Mouse (Mus musculus): ENCODE data around the gene B3gnt9. TPM values are rescaled to one million over a fixed set of nuclear protein-coding genes. Genes with fewer than 3 reads are reported as not detected.
A peak's percentile ranks its signal among the peaks of the same experiment; 100 is the strongest.

The B3gnt9 gene
- polyA plus RNA-seq, 1 experiment = 0.67 TPM

- TF ChIP-seq POLR2A (IDR thresholded peaks at IDR 0.05; ENCODE audit: insufficient read depth, low read length) (no peak), EP300 (IDR thresholded peaks at IDR 0.05; ENCODE audit: insufficient read depth, low read depth, low read length) (0 out of 2 replicates have a peak, but pooled peaks have one; percentile 5)
- Histone ChIP-seq H3K27ac (ENCODE audit: insufficient read depth, low read length) (peak overlapping the region; percentile 98), H3K27me3 (ENCODE audit: control insufficient read depth, insufficient read depth, low read length, poor library complexity, severe bottlenecking) (no peaks in the 10 kb centered on the region), H3K9ac (ENCODE audit: low read depth, poor library complexity, severe bottlenecking) (peak overlapping the region; percentile 75; the same call in 1 of the 2 replicates), H3K4me3 (ENCODE audit: low read depth, low read length) (no peak overlapping the region), H3K36me3 (ENCODE audit: control insufficient read depth, insufficient read depth, low read length, poor library complexity, severe bottlenecking) (peaks cover 38% of the 10 kb centered on the region), H3K4me1 (ENCODE audit: control insufficient read depth, insufficient read depth, low read length) (peaks cover 9% of the 10 kb centered on the region), H3K9me3 (replicated peaks; ENCODE audit: control insufficient read depth, insufficient read depth, low read length, poor library complexity, severe bottlenecking) (no peaks in the 10 kb centered on the region)
Measured at GRCm38 (mm10) chr8:105231503-105232320, 23.2 kb downstream of the B3gnt9 start.

DNA sequence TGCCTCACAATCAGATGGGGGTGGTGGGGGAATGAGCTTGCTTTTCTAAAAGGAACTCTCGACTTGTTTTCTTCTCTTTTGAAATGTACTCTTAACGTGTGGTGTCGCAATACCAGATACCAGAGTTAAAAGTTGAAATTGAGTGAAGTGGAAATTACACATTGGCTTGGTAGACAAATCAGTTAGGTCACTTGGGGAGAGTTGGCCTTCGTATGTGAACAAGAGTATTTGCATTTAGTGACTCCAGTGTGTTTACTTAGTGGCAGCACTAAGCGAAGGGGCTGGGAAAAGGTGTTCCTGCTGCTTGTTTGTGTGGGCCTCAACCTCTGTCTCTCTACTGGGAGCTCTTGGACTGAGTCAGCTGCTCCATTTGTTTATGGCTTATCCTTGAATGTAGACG is 29.0 kb downstream of the B3gnt9 start:
- no peaks in the 10 kb centered on the region for H3K9me3 ChIP-seq (replicated peaks; ENCODE audit: control insufficient read depth, insufficient read depth, low read length, poor library complexity, severe bottlenecking)
- peak overlapping the region; percentile 78 for H3K4me3 ChIP-seq (ENCODE audit: low read depth, low read length)
- TF ChIP-seq EP300 (IDR thresholded peaks at IDR 0.05; ENCODE audit: insufficient read depth, low read depth, low read length) (no peak), POLR2A (IDR thresholded peaks at IDR 0.05; ENCODE audit: insufficient read depth, low read length) (no peak), CTCF (IDR thresholded peaks at IDR 0.05; ENCODE audit: low read depth, low read length) (no peak)
- no peak overlapping the region for H3K27ac ChIP-seq (ENCODE audit: insufficient read depth, low read length)
- peaks cover 2% of the 10 kb centered on the region for H3K4me1 ChIP-seq (ENCODE audit: control insufficient read depth, insufficient read depth, low read length)
- peaks cover 7% of the 10 kb centered on the region; the same call in 1 of the 2 replicates for H3K36me3 ChIP-seq (ENCODE audit: control insufficient read depth, insufficient read depth, low read length, poor library complexity, severe bottlenecking)
- no peaks in the 10 kb centered on the region for H3K27me3 ChIP-seq (ENCODE audit: control insufficient read depth, insufficient read depth, low read length, poor library complexity, severe bottlenecking)
- H3K9ac ChIP-seq (ENCODE audit: low read depth, poor library complexity, severe bottlenecking) = peak overlapping the region; percentile 89

DNA sequence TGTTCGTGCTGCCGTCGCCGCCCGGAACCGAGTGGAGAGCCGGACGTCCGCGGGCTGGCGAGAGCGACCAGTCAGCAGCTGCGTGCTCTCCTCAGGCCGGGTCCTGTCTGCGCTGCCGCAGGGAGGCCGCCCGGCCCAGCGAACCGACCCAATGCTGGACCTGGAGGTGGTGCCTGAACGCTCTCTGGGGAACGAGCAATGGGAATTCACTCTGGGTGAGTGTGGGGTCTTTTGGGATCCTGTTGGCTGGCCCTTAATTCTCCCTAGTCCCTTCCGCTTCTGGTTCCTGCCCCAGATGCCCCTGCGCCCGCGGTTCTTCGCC is 29.7 kb downstream of the B3gnt9 start:
- TF ChIP-seq EP300 (IDR thresholded peaks at IDR 0.05; ENCODE audit: insufficient read depth, low read depth, low read length) (no peak), POLR2A (IDR thresholded peaks at IDR 0.05; ENCODE audit: insufficient read depth, low read length) (no peak), CTCF (IDR thresholded peaks at IDR 0.05; ENCODE audit: low read depth, low read length) (no peak)
- Histone ChIP-seq H3K4me3 (ENCODE audit: low read depth, low read length) (peak overlapping the region; percentile 78), H3K36me3 (ENCODE audit: control insufficient read depth, insufficient read depth, low read length, poor library complexity, severe bottlenecking) (peaks cover 4% of the 10 kb centered on the region; the same call in 1 of the 2 replicates), H3K9ac (ENCODE audit: low read depth, poor library complexity, severe bottlenecking) (peak overlapping the region; percentile 89), H3K27me3 (ENCODE audit: control insufficient read depth, insufficient read depth, low read length, poor library complexity, severe bottlenecking) (no peaks in the 10 kb centered on the region), H3K9me3 (replicated peaks; ENCODE audit: control insufficient read depth, insufficient read depth, low read length, poor library complexity, severe bottlenecking) (no peaks in the 10 kb centered on the region), H3K4me1 (ENCODE audit: control insufficient read depth, insufficient read depth, low read length) (peaks cover 2% of the 10 kb centered on the region), H3K27ac (ENCODE audit: insufficient read depth, low read length) (peak overlapping the region; percentile 35; the same call in 1 of the 2 replicates)

DNA sequence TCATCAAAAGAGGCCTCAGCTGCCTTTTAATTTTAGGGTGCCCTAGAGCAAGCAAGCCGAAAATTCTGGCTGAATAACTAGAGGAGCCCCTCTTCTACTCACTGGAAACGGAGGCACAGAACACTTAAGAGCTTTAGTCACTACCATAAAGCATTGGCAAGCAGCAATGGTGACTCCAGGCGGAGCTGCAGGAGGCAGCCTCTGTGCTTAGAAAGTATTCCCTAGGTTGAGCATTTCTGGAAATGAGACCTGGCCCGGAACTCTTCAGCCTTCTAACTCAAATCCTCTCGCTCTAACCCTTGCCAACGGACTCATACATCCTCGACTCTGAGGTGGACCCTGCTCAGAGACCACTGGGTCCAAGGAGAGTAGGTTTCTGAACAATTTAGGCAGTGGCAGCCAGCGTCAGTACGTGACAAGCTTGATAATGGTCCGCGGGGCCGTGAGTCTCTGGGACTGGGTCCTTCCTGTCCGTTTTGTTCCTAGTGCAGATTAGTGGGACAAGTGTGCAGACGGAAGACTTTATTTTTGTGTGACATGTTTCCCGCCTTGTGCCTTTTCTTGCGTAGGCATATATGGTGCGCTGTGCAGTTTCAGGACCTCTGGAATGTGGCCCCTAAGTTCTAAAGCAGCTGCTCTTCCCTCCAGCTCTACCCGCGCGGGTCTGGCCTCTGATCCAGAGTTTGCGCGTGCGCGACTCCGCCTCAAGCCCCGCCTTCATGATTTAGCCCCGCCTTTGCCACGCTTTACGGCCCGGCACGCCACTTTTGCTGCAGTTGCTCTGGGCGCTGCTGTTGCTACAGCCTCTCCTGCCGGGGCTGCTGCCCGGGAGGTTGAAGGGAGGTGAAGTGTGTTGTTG is 30.3 kb downstream of the B3gnt9 start, which contains the start of gene D230025D16Rik:
Gene D230025D16Rik (plus strand): TSS at position 733 of the 859 bp plus-strand sequence.
- Histone ChIP-seq H3K9me3 (replicated peaks; ENCODE audit: control insufficient read depth, insufficient read depth, low read length, poor library complexity, severe bottlenecking) (no peaks in the 10 kb centered on the region), H3K27me3 (ENCODE audit: control insufficient read depth, insufficient read depth, low read length, poor library complexity, severe bottlenecking) (no peaks in the 10 kb centered on the region), H3K9ac (ENCODE audit: low read depth, poor library complexity, severe bottlenecking) (peak within 1 kb of the TSS; percentile 89), H3K27ac (ENCODE audit: insufficient read depth, low read length) (peak within 1 kb of the TSS; percentile 48), H3K36me3 (ENCODE audit: control insufficient read depth, insufficient read depth, low read length, poor library complexity, severe bottlenecking) (no peaks in the 10 kb centered on the region), H3K4me3 (ENCODE audit: low read depth, low read length) (peak within 1 kb of the TSS; percentile 79), H3K4me1 (ENCODE audit: control insufficient read depth, insufficient read depth, low read length) (peaks cover 2% of the 10 kb centered on the region)
- TF ChIP-seq CTCF (IDR thresholded peaks at IDR 0.05; ENCODE audit: low read depth, low read length) (no peak), EP300 (IDR thresholded peaks at IDR 0.05; ENCODE audit: insufficient read depth, low read depth, low read length) (0 out of 2 replicates have a peak, but pooled peaks have one; percentile 29), POLR2A (IDR thresholded peaks at IDR 0.05; ENCODE audit: insufficient read depth, low read length) (peak; percentile 93)

GRCm38 (mm10) chr8:105223850-105224249 is 31.1 kb downstream of the B3gnt9 start:
- peak overlapping the region; percentile 68; the same call in 1 of the 2 replicates for H3K9ac ChIP-seq (ENCODE audit: low read depth, poor library complexity, severe bottlenecking)
- H3K4me1 ChIP-seq (ENCODE audit: control insufficient read depth, insufficient read depth, low read length) = peaks cover 2% of the 10 kb centered on the region
- no peaks in the 10 kb centered on the region for H3K9me3 ChIP-seq (replicated peaks; ENCODE audit: control insufficient read depth, insufficient read depth, low read length, poor library complexity, severe bottlenecking)
- H3K27ac ChIP-seq (ENCODE audit: insufficient read depth, low read length) = no peak overlapping the region
- no peaks in the 10 kb centered on the region for H3K27me3 ChIP-seq (ENCODE audit: control insufficient read depth, insufficient read depth, low read length, poor library complexity, severe bottlenecking)
- TF ChIP-seq EP300 (IDR thresholded peaks at IDR 0.05; ENCODE audit: insufficient read depth, low read depth, low read length) = no peak
- TF ChIP-seq CTCF (IDR thresholded peaks at IDR 0.05; ENCODE audit: low read depth, low read length) = no peak
- TF ChIP-seq POLR2A (IDR thresholded peaks at IDR 0.05; ENCODE audit: insufficient read depth, low read length) = no peak
- no peak overlapping the region for H3K4me3 ChIP-seq (ENCODE audit: low read depth, low read length)
- H3K36me3 ChIP-seq (ENCODE audit: control insufficient read depth, insufficient read depth, low read length, poor library complexity, severe bottlenecking) = no peaks in the 10 kb centered on the region

Data from ES-Bruce4 (cell line).